Mouse (Mus musculus) thymus, adult 2 months (tissue): Measurements from ENCODE around the gene Med26.

Experiments used
- CTCF ChIP-seq: fragments of 200-500 bp; IDR thresholded peaks from 2 replicates; pipeline ENCODE4 v1.5.1; 2012; ENCODE audit warnings: mild to moderate bottlenecking, control low read depth, low read length, moderate library complexity, borderline replicate concordance; ENCODE audit not compliant: control insufficient read depth, poor library complexity, insufficient read depth; ENCODE audit errors: extremely low read depth
- POLR2A ChIP-seq: fragments of 200-500 bp; IDR thresholded peaks from 2 replicates; pipeline ENCODE4 v1.6.1; 2012; ENCODE audit warnings: mild to moderate bottlenecking, low read length, control low read depth, moderate library complexity; ENCODE audit not compliant: control insufficient read depth, poor library complexity, insufficient read depth; ENCODE audit errors: extremely low read depth

DNA sequence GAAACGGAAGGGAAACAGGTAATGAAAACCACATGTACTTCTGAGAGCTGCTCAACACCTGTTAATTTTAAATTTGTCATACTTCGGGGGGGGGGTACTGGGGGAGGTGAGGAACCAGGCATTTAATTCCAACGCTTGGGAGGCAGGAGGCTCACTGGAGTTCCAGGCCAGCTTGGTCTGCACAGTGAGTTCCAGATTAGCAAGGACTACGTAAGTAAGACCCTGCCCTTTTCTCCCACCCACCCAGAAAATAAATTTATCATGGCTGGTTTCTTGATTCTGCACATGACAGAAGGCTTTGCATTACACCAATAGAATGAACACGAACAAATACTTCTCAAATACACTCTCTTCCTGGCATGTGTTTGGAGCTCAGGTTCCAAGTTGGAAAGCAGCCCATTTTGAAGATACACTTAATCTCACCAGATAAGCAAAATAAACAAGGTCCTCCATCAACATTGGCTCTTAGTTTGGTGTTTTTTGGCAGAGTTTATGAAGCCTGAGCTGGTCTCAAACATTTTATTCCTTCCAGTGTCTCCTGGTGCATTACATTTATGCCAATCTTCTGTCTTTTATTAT is 1.3 kb upstream of the Med26 start:
- no peak for TF ChIP-seq POLR2A
- TF ChIP-seq CTCF = no peak
